Comparison of ENCODE assay signal across 8 mouse cellular contexts in the genomic region with DNA sequence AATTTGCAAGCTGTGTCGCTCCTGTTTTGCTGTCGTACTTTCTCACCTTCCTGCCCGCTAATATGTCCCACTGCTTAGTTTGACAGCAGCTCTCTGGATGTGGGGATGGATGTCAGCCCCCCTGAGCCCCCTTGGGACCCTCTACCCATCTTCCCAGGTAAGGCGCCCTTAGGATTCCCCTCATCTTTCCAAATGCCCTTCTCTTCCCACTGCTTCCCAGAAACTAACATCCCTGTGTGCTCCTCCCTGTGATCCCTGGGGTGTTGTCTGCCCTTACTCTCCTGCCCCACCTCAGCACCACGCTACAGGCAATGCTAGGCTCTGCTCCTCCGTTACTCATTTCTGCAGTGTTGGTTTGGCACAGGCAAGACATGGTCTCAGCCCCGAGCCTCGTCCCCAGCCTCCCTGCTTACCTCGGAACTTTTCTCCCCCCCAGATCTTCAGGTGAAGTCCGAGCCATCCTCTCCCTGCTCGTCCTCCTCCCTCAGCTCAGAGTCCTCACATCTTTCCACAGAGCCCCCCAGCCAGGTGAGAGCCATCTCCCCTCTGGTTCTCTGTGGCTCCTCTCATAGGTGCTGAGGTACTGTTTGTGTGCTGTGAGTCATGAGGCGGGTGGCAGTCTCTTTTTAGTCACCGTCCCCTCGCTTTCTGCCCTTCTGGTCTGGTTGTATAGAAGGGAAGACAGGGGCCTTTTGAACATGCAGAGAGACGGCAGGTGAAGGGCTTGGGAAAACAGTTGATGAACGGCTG. TPM values are rescaled to one million over a fixed set of nuclear protein-coding genes. Genes with fewer than 3 reads are reported as not detected.
DNase-seq lines count a peak whose midpoint lies in the region; ATAC-seq lines count a peak whose summit lies in the region.

No protein-coding gene starts in this region.

- 78% methylated on average over 16 of the region's 16 CpGs for whole genome bisulfite sequencing in heart, embryonic 12.5 days
- 85% methylated on average over 16 of the region's 16 CpGs for WGBS in hindbrain, embryonic 10.5 days
- 91% methylated on average over 15 of the region's 16 CpGs for WGBS in macrophage (ENCODE audit: missing documents)

- peaks cover 26% of the 10 kb centered on the region for H3K4me1 ChIP-seq in heart, embryonic 12.5 days (replicated peaks)
- H3K4me1 ChIP-seq in hindbrain, embryonic 10.5 days (replicated peaks) = peaks cover 41% of the 10 kb centered on the region

- no peak overlapping the region for H3K27ac ChIP-seq in heart, embryonic 12.5 days (ENCODE audit: poor library complexity, severe bottlenecking)
- no peak overlapping the region for H3K27ac ChIP-seq in hindbrain, embryonic 10.5 days
- H3K27ac ChIP-seq in macrophage = no peak overlapping the region

- H3K4me3 ChIP-seq in heart, embryonic 12.5 days = peak overlapping the region; percentile 96; the same call in 1 of the 2 replicates
- H3K4me3 ChIP-seq in hindbrain, embryonic 10.5 days = peak overlapping the region; percentile 98
- peak overlapping the region; percentile 38; the same call in 1 of the 2 replicates for H3K4me3 ChIP-seq in macrophage (ENCODE audit: inconsistent target)

- peaks cover 35% of the 10 kb centered on the region for H3K79me2 ChIP-seq in macrophage (ENCODE audit: inconsistent target)

- H3K27me3 ChIP-seq in heart, embryonic 12.5 days (replicated peaks) = no peaks in the 10 kb centered on the region
- H3K27me3 ChIP-seq in hindbrain, embryonic 10.5 days (ENCODE audit: insufficient read depth, poor library complexity, severe bottlenecking) = no peaks in the 10 kb centered on the region

- peaks cover 50% of the 10 kb centered on the region for H3K36me3 ChIP-seq in heart, embryonic 12.5 days
- peaks cover 59% of the 10 kb centered on the region for H3K36me3 ChIP-seq in hindbrain, embryonic 10.5 days
- peaks cover 32% of the 10 kb centered on the region; the same call in 1 of the 2 replicates for H3K36me3 ChIP-seq in macrophage (ENCODE audit: inconsistent target)

- no peaks in the 10 kb centered on the region for H3K9me3 ChIP-seq in heart, embryonic 12.5 days (replicated peaks)
- H3K9me3 ChIP-seq in hindbrain, embryonic 10.5 days = no peaks in the 10 kb centered on the region

- 0 out of 2 replicates have a peak overlapping the region, but pooled peaks have one; percentile 14 for H3K9ac ChIP-seq in heart, embryonic 12.5 days

- peak overlapping the region; percentile 92 for H3K4me2 ChIP-seq in heart, embryonic 12.5 days

- ATAC-seq in heart, embryonic 12.5 days (ENCODE audit: insufficient number of reproducible peaks, low FRiP score) = no peak

- DNase-seq in heart, postnatal 4 days = no peak
- DNase-seq in cerebellum, adult 9-10 months = peak; percentile 59
- no peak for DNase-seq in hindbrain, embryonic 10.5 days (ENCODE audit: low spot score)
- no peak for DNase-seq in spleen, postnatal 36 days (ENCODE audit: low spot score in 2 of 2)
- DNase-seq in layer of hippocampus, adult 18-20 months (ENCODE audit: low spot score in 2 of 2) = no peak
- no peak for DNase-seq in gastrocnemius, postnatal 10 days

RNA-seq across cellular contexts. Expression of gene Atf6b, which starts 1.4 kb away (rescaled TPM):
- polyA plus RNA-seq in heart, embryonic 12.5 days (2016; fragmentation: Nextera tagmentation; extraction: Ambion mirVana) = 63.2 and 67.0 TPM in 2 replicates
- 10 to 100 TPM; 22.3 to 24.4 TPM for total RNA-seq in heart, postnatal 4 days (2021)
- polyA plus RNA-seq in hindbrain, embryonic 10.5 days (2016; fragmentation: Nextera tagmentation; extraction: Ambion mirVana) = 111 and 118 TPM in 2 replicates
- 10 to 100 TPM; 18.3 to 80.5 (median 48.3) TPM for total RNA-seq in macrophage (2018; cell fraction: chromatin; rRNA removed)
- total RNA-seq in macrophage (2018; cell fraction: cytosol; rRNA removed) = 10 to 100 TPM; 37.7 to 82.4 (median 57.2) TPM
- 10 to 100 TPM; 22.0 to 90.0 (median 57.6) TPM for total RNA-seq in macrophage (2018; cell fraction: nucleus; rRNA removed)
- 31.4 to 62.2 TPM (median 57.9 TPM) in 3 replicates for polyA plus RNA-seq in macrophage (2018)
- 10 to 100 TPM; 83.4 to 95.0 TPM for total RNA-seq in layer of hippocampus, adult 18-20 months (2021)
- 10 to 100 TPM; 12.7 to 14.4 TPM for total RNA-seq in gastrocnemius, postnatal 10 days (2021)

RNA-seq across cellular contexts. Expression of gene Fkbpl, which starts 3.8 kb away (rescaled TPM):
- polyA plus RNA-seq in heart, embryonic 12.5 days (2016; fragmentation: Nextera tagmentation; extraction: Ambion mirVana) = 10.2 and 11.1 TPM in 2 replicates
- 1 to 10 TPM; 6.1 to 9.5 TPM for total RNA-seq in heart, postnatal 4 days (2021)
- 19.4 and 19.6 TPM in 2 replicates for polyA plus RNA-seq in hindbrain, embryonic 10.5 days (2016; fragmentation: Nextera tagmentation; extraction: Ambion mirVana)
- total RNA-seq in macrophage (2018; cell fraction: chromatin; rRNA removed) = 10 to 100 TPM in 4 of 26 experiments, 1 to 10 TPM in 22; 1.9 to 12.5 (median 7.0) TPM
- 10 to 100 TPM in 24 of 26 experiments, 1 to 10 TPM in 2; 7.7 to 22.0 (median 13.1) TPM for total RNA-seq in macrophage (2018; cell fraction: cytosol; rRNA removed)
- total RNA-seq in macrophage (2018; cell fraction: nucleus; rRNA removed) = 10 to 100 TPM in 7 of 26 experiments, 1 to 10 TPM in 19; 2.2 to 13.1 (median 7.9) TPM
- polyA plus RNA-seq in macrophage (2018) = 12.5 to 24.4 TPM (median 15.0 TPM) in 3 replicates
- 10 to 100 TPM; 16.6 to 18.0 TPM for total RNA-seq in layer of hippocampus, adult 18-20 months (2021)
- 1 to 10 TPM; 4.5 to 4.7 TPM for total RNA-seq in gastrocnemius, postnatal 10 days (2021)

RNA-seq across cellular contexts. Expression of gene Prrt1, which starts 19.0 kb away (rescaled TPM):
- polyA plus RNA-seq in heart, embryonic 12.5 days (2016; fragmentation: Nextera tagmentation; extraction: Ambion mirVana) = 0.17 TPM in 1 of 2 replicates, not detected in the other
- under 1 TPM; 0.52 to 0.91 TPM for total RNA-seq in heart, postnatal 4 days (2021)
- 0.58 and 1.4 TPM in 2 replicates for polyA plus RNA-seq in hindbrain, embryonic 10.5 days (2016; fragmentation: Nextera tagmentation; extraction: Ambion mirVana)
- 1 to 10 TPM in 1 of 26 experiments, under 1 TPM in 5, not detected in 20; 0.33 to 1.1 (median 0.68) TPM for total RNA-seq in macrophage (2018; cell fraction: chromatin; rRNA removed)
- total RNA-seq in macrophage (2018; cell fraction: cytosol; rRNA removed) = under 1 TPM in 15 of 26 experiments, not detected in 11; 0.07 to 0.22 (median 0.10) TPM
- total RNA-seq in macrophage (2018; cell fraction: nucleus; rRNA removed) = 1 to 10 TPM in 4 of 26 experiments, under 1 TPM in 17, not detected in 5; 0.26 to 1.3 (median 0.58) TPM
- 0.16 to 0.25 TPM in 2 of 3 replicates, not detected in the other for polyA plus RNA-seq in macrophage (2018)
- 100 to 1,000 TPM; 265 to 276 TPM for total RNA-seq in layer of hippocampus, adult 18-20 months (2021)
- total RNA-seq in gastrocnemius, postnatal 10 days (2021) = under 1 TPM; 0.61 to 0.63 TPM

RNA-seq across cellular contexts. Expression of gene Ppt2, which starts 20.0 kb away (rescaled TPM):
- polyA plus RNA-seq in heart, embryonic 12.5 days (2016; fragmentation: Nextera tagmentation; extraction: Ambion mirVana) = 28.9 TPM in 2 replicates
- 10 to 100 TPM; 37.8 to 41.8 TPM for total RNA-seq in heart, postnatal 4 days (2021)
- 22.7 and 28.7 TPM in 2 replicates for polyA plus RNA-seq in hindbrain, embryonic 10.5 days (2016; fragmentation: Nextera tagmentation; extraction: Ambion mirVana)
- total RNA-seq in macrophage (2018; cell fraction: chromatin; rRNA removed) = 10 to 100 TPM; 12.1 to 40.8 (median 28.4) TPM
- 10 to 100 TPM; 52.1 to 89.0 (median 72.4) TPM for total RNA-seq in macrophage (2018; cell fraction: cytosol; rRNA removed)
- total RNA-seq in macrophage (2018; cell fraction: nucleus; rRNA removed) = 100 to 1,000 TPM in 1 of 26 experiments, 10 to 100 TPM in 25; 19.9 to 100 (median 65.0) TPM
- 71.0 to 95.1 TPM (median 79.6 TPM) in 3 replicates for polyA plus RNA-seq in macrophage (2018)
- total RNA-seq in layer of hippocampus, adult 18-20 months (2021) = 10 to 100 TPM; 47.9 to 49.3 TPM
- total RNA-seq in gastrocnemius, postnatal 10 days (2021) = 10 to 100 TPM; 32.6 to 33.7 TPM

RNA-seq across cellular contexts. Expression of gene Tnxb, which starts 22.0 kb away (rescaled TPM):
- 0.77 and 0.98 TPM in 2 replicates for polyA plus RNA-seq in heart, embryonic 12.5 days (2016; fragmentation: Nextera tagmentation; extraction: Ambion mirVana)
- 10 to 100 TPM; 47.1 to 54.2 TPM for total RNA-seq in heart, postnatal 4 days (2021)
- polyA plus RNA-seq in hindbrain, embryonic 10.5 days (2016; fragmentation: Nextera tagmentation; extraction: Ambion mirVana) = 0.01 and 0.02 TPM in 2 replicates
- total RNA-seq in macrophage (2018; cell fraction: chromatin; rRNA removed) = under 1 TPM in 4 of 26 experiments, not detected in 22; 0.05 to 0.37 (median 0.10) TPM
- under 1 TPM in 3 of 26 experiments, not detected in 23; under 0.01 to 0.03 (median under 0.01) TPM for total RNA-seq in macrophage (2018; cell fraction: cytosol; rRNA removed)
- total RNA-seq in macrophage (2018; cell fraction: nucleus; rRNA removed) = under 1 TPM in 5 of 26 experiments, not detected in 21; 0.04 to 0.14 (median 0.04) TPM
- not detected in 3 replicates for polyA plus RNA-seq in macrophage (2018)
- 10 to 100 TPM; 12.1 to 12.3 TPM for total RNA-seq in layer of hippocampus, adult 18-20 months (2021)
- total RNA-seq in gastrocnemius, postnatal 10 days (2021) = 100 to 1,000 TPM in 1 of 2 experiments, 10 to 100 TPM in 1; 90.2 to 123 TPM

Comparison
In these comparisons a context has a peak if more than half of its experiments do, and no peak if none do; other contexts are left out.
1. H3K4me3 ChIP-seq: peak in every context shown above with its lines; median percentile 98 in hindbrain, embryonic 10.5 days; 96 in heart, embryonic 12.5 days; 38 in macrophage.
2. RNA of gene Prrt1, which starts 19.0 kb away (total RNA-seq): 265 to 276 TPM in layer of hippocampus, adult 18-20 months; 0.52 to 0.91 TPM in heart, postnatal 4 days and 0.61 to 0.63 TPM in gastrocnemius, postnatal 10 days; every median in the first group is over 100 times any median in the second.